Mouse (Mus musculus): ENCODE results near the gene Gm21060.

DNA sequence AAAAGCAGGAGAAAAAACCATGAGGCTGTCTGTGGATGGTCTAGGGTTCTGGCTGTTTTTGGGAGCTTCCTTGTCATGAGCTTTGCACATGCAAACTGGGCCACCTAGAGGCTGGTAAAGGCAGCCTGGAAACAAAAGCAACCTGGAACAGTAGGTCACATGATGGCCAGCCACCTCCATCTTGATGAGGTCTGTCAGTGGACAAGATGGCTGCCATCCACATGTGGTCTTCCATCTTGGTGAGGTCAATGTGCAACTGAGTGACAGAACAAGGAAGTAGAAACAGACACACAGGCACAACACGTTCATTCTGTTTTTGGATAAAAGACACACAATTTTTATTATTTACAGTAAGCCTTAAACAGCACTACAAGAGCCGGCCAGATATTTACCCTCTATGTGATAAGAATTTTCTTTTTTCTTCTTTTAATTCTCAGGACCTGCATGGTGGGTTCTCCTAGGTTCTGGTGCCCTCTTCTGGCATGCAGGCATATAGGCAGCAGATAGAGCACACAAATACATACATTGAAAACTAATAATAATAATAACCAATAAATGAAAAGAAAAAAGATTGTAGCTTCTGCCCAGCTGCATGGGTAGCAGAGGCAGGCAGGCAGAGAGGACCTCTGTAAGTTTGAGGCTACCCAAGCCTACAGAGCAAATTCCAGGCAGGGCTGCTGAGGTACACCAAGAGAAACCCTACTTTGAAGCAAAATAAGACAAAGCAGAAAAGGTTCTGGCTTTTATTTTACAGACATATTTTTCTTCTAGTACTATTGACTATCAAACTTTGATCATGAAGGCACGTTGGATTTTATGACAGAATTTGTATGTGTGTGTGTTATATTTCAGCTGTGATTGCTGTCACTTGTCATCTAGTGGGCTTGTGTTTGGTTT lies 31.3 kb downstream of the Gm21060 start:
- TF ChIP-seq CTCF (IDR thresholded peaks at IDR 0.05; ENCODE audit: low read depth) (peak; percentile 65), EP300 (optimal IDR thresholded peaks at IDR 0.05) (no peak)

Data from stomach, postnatal 0 days (tissue).